Mouse (Mus musculus): ENCODE measurements around the gene Mgat5.

DNA sequence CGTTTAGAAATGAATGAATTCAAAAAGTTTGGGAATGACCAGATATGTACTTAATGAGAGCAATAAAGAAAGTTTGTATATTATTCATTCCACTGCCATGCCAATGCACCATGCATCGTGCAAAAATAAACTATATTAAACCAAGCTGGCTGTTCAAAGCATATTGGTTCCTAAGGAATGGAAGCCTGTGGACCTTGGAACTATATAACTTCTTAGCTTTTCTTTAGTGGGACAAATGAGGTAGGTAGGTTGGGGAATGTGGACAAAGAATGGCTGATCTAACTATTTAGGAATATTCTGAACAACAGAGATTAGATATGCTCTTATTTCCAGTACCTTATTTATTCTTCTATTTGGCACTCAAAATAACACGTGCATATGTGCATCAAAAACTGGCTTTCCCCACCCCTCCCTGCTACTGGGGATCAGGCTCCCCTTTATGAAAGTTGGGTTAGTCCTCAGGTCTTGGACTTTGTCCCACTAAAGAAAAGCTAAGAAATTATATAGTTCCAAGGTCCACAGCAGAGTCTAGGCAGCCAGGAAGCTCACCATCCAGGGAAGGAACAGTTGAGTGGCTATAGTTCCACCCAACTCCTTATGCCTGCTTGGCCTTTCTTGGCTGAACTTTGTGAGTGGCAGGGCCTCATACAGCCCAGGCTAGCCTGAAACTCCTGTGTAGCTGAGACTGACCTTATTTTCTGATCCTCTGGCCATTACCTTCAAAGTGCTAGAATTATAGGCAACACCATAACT, 70.9 kb downstream of the Mgat5 start:
- TF ChIP-seq GATA1 (IDR thresholded peaks at IDR 0.05; ENCODE audit: low read length) (no peak), TAL1 (IDR thresholded peaks at IDR 0.05; ENCODE audit: low read length) (no peak)

Measured in erythroblast, embryonic 14.5 days (primary cell).